Mouse (Mus musculus): Measurements from ENCODE around the gene Cd5.

DNA sequence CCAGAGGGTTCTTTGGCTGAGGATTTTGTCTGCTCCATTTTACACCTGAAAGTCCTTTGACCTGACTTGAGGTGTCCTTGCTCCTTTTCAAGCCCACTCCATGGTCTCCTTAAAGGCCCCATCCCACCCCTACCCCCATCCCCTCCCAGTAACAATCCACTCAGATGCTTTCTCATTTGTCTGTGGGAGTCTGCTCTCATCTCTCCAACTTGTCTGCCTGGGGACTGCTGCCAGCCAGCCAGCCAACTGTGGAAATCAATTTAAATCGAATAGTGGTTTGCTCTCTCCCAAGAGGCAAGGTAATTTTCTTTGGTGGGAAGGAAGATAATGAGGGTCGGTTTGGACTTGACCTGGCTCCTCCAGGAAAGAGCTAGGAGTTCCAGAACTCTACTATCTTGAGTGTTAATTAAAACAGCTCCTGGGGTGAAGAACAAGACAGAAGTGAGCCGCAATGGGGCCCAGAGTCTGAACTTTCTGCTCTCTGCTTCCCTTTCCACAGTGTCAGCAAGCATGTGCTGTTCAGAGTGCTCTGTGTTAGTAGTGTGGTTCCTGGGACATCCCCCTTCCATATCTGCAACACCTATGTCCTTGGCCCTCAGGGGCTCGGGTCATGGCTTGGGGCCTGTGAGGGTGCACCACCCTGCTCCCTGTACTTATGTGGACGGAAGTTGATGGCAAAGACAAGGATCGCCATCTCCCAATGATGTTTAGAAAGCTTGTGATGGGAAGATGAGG is 30.1 kb upstream of the Cd5 start:
- TF ChIP-seq CTCF (IDR thresholded peaks at IDR 0.05; ENCODE audit: low read depth, low read length) = no peak
- TF ChIP-seq EP300 (IDR thresholded peaks at IDR 0.05; ENCODE audit: insufficient read depth, low read depth, low read length) = no peak

Data from ES-Bruce4 (cell line).